Comparison of ENCODE assay signal across 16 mouse cellular contexts in the genomic region with DNA sequence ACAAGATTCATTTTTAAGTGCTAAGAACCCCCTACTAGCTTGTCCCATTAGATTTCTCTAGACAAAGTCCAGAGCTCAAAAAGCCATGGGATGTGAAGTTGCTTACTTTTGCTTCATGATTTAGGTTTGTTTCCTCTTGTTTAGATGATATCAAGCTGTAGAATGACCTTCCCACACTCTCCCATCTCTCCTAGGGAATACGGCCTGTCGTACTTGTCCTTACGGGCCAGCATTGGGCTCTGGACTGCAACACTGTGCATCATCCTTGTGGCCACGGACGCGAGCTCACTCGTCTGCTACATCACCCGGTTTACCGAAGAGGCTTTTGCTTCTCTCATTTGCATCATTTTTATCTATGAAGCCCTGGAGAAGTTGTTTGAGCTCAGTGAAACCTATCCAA.
"Had no signal": no experiment of that assay in that cellular context is flagged by ENCODE, and none has a peak within 500 bp of the region (broad histone marks: within the 10 kb centered on the region; RNA-seq: fewer than 3 reads in every experiment).

No protein-coding gene starts in this region.

- H3K9me3 ChIP-seq: neural tube, embryonic 12.5 days; neural tube, embryonic 13.5 days; stomach, embryonic 15.5 days had no signal

- H3K9ac ChIP-seq: neural tube, embryonic 12.5 days; neural tube, embryonic 13.5 days; stomach, embryonic 15.5 days had no signal

- H3K4me2 ChIP-seq: neural tube, embryonic 12.5 days; neural tube, embryonic 13.5 days; stomach, embryonic 15.5 days had no signal

- H3K27me3 ChIP-seq: neural tube, embryonic 12.5 days; neural tube, embryonic 13.5 days; stomach, embryonic 15.5 days had no signal

- H3K36me3 ChIP-seq: neural tube, embryonic 12.5 days; neural tube, embryonic 13.5 days; stomach, embryonic 15.5 days had no signal

- H3K4me1 ChIP-seq: neural tube, embryonic 12.5 days; neural tube, embryonic 13.5 days; stomach, embryonic 15.5 days had no signal

- DNase-seq: retina, postnatal 1 day; right cerebral cortex, adult 18-20 months; right cerebral cortex, postnatal 14 days; right cerebral cortex, postnatal 25 days; right cerebral cortex, postnatal 4 days; spleen, adult 18-20 months; thymus, adult 18-20 months; thymus, adult 2 months; thymus, postnatal 14 days; thymus, postnatal 25 days; thymus, postnatal 36 days; thymus, postnatal 4 days had no signal

- H3K27ac ChIP-seq: neural tube, embryonic 12.5 days; neural tube, embryonic 13.5 days; stomach, embryonic 15.5 days; stomach, postnatal 0 days had no signal

- H3K4me3 ChIP-seq: neural tube, embryonic 12.5 days; neural tube, embryonic 13.5 days; stomach, embryonic 15.5 days had no signal
